Mouse (Mus musculus) kidney, postnatal 25 days (tissue): ENCODE measurements around the gene Socs2.

Source experiments
- DNase-seq, 2 experiments: peaks; one replicate each; pipeline ENCODE4 v3.0.0; 2021; ENCODE audit warnings: mixed read lengths in 2 of 2

Socs2 gene

DNA sequence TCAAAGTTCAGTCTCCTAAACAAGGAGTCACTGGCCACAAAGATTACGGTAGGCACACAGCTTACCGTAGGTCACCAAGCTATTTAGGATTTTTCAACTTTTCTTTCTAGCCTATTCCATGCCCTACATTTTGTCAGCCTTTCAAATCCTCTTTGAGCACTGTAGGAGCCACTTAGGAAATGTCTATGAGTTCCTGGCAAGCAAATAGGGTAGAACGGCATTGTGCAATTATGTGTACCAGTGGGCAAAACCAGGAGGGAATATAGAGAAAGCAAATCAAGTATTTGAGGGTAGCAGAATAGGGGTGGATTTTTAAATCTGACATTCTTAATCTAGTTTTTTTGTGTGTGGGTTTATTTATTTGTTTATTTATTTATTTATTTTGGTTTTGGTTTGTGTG, 2.7 kb upstream of the Socs2 start:
- DNase-seq = no peak

DNA sequence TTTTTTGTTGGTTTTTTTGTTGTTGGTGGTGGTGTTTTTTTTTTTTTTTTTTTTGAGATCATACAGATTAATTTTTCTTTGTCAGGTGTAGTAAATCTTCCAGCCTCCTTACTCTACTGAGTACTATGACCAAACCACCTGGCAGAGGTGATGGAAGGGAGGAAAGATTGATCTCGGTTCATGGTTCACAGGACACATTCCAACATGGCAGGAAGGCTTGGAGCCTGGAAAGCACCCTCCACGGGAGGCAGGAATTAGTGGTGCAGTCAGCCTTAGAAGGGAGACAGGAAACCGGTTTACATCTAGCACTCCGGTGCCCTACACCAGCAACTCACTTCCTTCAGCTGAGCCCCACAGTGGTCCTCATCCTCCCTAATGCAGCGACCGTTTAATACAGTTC, 1.7 kb upstream of the Socs2 start:
- peak; percentile 32 to 66 for DNase-seq

DNA sequence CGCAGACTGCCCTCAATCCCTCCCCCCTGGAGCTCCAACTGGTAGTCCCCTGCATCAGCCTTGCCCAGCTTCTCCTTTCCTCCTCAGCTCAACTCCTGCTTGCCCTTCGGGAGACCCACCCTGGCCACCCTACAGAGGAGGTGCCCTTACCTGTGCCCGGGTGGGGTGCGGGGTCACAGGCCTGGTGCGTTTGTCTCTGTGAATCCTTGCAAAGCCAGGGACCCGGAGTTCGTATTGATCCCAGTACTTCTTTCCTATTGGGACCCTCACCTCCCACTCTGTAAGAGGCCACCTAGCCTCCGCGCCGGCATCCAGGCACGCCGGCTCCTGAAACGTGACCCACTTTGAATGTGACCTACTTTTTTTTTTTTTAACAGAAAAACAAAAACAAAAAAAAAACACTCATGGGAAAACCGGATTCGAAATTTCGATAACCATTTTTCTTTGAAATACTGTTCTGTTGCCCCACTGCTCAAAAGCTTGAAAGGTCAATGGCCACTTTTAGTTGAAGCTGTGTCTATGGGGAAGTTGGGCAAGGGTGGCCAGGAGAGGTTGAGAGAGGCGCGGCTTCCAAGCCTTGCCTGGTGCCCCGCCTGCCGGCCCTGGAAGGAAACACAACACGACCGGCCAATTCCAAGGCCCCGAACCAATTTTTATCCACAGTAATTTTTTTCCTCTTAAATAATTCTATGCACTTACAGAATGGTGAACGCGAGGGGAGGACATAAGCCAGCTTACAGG, 686 bp upstream of the Socs2 start:
- DNase-seq = peak; percentile 85 to 86

DNA sequence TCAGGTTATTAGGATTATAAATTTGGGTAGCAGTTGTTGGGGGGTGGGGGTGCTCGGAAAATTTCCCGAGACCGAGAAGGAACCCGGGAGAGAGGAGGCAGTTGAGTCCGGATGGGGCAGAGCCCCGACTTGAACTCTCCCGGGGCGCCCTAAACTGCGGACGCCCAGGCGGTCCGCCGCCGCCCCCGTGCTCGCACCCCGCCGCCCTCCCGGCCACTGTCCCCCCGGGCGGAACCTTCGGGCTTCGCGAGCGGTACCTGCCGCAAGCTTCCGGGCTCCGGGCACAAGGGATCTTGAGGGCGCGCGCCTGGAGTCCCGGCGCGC, 657 bp downstream of the Socs2 start:
- DNase-seq = no peak

DNA sequence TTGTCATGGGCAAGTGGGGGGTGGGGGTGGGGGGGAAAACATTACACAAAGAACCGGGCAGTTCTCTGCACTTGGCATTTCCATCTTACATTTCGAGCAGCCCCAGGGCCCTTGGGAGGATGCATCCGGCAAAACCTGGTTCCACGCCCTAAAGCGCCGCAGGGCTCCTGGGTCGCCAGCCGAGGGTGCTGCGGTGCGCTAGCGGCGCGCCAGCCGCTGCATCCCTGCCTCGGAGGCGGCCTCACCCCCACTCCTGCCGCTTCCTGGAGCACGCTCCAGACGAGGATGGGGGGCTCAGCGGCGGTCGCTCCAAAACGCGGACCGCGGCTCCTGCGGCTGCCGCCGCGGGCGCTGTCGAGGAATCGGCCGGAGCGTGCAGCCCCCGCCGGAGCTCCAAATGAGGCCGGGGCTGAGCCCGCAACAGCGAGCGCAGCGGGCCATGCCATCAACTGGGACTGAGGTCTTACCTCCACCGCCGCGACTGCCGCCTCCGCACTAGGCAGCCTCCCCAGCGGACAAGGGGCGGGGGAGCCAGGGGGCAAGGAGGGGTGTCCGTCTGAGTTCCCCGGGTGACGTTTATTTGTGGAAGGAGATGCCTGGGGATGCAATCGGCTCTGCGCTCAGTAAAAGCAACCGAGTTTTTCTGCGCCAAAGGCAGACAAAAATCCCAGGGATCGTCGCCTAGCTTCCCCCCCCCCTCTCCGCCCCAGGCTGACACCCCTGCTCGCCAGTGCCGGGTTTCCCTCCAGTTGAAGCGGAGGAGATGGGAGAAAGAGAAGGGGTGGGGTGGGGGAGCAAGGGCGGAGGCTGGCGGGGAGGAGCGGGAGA, 1.2 kb downstream of the Socs2 start:
- DNase-seq = peak; percentile 56 to 74

DNA sequence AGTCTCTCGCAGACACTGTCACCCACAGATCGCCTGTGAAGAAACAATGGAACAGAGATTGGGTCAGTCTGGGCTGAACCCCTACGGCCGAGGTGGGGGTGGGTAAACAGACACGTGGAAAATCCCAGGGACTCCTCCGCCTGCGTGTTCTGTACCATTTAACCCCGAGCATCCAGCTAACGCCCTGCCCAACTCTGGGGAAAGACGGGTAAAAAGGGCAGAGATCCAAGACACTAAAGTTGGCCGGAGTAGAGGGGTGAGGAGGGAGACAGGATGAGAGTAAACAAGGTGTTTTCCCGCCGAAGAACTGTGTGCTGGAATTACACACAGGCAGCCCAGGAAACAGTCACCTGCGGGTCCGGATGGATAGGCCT, 1.8 kb downstream of the Socs2 start:
- DNase-seq = no peak

DNA sequence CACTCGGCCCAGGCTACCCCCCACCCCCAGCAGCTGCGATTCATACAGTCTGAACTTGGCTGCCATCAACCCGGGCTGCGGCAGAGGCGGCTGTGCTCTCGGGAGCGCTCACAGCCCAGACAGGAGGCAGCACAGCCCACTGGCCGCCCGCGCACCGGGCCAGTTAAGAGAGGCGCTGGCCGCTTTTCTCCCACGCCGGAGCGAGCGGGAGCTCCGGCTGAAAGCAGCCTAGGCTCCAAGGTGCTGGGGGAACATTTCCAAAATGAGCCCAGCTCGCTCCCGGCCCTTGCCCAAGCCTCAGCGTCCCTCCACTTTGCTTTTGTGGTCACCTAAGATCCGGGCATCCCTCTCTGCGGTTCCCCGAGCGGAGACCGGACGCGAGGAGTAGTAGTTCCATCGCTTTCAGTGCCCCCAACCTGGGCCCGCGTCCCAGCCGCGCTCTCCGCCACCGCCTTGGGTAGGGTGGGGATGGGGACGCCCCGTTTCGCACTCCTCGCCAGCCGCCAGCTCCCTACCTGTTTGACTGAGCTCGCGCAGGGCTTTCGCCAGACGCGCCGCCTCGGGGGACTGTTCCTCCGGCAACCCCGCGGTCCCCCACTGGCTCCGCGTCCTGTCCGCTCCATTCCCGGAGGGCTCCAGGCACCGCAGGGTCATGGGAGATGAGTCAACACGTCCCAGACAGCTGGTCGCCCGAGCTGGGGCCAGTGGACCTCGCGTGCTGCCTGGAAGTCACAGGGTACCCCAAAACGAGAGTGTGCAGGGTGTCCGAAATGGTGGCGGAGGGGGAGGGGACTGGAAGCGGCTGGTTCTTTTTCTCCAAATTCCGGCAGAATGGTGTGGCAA, 2.4 kb downstream of the Socs2 start:
- peak; percentile 59 to 78 for DNase-seq

DNA sequence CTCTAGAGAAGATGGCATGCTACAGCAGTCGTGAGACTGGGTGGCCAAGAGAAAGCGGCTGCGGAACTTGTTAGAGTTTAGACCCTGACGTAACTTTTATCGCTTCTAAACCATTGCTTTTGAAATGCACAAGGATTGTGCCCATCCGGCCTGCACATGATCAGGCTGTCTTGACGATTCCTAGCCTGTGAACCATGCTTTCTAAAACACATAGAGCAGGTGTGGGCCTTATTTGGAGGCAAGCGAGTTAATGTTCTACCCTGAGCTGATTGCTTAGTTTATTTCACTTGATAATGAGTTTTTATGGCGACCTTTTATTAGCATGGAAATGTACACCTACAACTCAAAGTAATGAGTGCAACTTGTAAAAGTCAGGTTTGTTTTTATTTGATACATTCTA, 5.8 kb downstream of the Socs2 start:
- no peak for DNase-seq

DNA sequence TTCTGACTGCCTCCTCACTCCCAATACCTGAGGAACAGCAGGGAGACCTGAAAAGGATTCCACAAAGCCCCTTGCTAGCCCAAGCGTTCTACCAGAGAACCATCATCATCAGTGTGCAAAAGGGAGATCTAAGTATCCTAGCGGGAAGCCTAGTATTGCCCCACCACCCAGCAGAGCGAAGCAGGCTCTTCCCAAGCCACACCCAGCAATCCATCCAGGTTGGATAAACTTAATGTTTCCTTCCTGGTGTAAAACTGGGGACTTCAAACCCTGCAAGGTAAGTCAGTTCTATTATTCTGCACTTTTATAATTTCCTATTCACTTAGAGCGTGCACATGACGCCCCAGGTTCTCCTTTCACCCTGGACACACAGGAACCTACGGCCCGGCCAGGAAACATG, 6.3 kb downstream of the Socs2 start:
- no peak for DNase-seq

DNA sequence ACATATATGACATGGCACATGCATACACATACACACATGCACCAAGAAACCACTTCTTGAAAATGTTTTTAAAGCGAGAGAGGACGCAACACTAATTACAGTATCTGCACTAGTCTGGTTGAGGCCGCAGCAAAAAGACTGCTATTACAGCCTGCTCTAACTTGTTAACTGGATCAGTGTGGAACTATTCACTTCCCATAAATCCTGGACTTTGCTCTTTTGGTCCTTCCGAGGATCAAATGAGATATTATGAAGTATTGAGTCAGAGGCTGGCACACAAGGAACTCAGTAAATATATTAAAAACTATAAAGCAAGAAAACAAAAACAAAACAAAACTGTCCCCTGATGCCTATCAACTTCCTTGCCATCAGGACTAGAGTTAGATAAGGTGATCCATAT, 6.8 kb downstream of the Socs2 start:
- DNase-seq = no peak

DNA sequence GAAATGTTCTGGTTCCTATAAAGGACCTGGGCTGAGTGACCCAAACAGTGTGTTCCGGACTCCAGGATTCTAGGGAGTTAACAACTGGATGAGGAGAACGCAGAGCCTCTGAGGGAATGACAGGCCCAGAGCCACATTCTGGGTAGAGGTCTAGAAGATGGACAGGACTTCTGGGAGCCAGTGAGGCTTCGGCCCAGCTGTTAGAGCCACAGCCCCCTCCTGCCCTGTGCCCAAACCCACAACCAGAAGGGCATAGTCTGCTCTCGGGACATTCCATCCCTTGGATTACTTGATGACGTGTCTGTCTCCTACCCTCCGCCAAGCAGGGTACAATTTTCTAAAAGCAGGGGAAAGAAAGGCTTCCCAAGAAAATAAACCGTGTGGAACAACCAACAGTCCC, 7.8 kb downstream of the Socs2 start:
- no peak for DNase-seq

DNA sequence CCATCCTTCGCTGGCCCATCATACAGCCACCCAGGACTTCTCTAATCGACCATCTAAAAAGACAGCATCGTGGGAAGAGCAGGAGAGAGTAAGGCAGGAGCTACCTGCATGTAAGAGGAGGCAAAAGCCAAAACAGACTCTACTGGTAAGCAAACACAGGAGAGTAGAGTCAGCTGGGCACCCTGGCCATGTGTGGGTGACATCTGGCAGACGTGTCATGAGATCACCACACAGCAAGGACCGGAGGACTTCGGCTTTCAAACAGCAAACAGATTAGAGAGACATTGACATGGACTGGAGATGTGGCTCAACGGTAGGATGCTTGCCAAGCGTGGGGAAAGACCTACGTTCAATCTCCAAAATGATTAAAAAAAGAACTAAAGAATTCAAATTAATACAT, 8.5 kb downstream of the Socs2 start:
- DNase-seq = no peak

DNA sequence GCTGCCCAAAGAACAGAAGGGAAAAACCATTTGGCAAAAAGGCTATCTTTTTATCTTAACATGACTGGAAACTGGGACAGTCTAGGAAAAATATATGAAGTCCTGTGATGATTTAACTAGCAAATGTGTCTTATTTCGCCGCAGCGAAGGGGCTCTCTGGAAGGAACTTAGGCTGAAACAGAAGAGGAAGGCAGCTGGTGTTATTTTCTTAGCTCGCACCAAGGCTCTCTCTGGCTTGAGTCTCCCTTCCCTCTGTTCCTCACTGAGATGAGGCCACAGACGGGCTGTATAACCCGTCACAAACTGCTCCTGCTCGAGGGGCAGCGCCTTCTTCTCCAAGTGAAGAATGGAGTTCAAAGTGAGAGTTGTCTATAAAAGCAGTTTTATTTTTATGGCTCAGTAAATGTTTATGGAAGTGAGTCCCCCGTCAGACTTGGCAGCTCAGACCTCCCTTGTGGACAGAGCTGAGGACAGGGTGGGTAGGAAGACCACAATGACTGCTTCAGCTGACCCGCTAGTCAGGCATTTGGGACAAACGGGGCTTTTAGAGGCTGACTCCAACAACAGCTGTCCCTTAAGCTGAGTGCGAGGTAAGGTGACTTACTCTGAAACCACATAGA, 9.3 kb downstream of the Socs2 start:
- no peak for DNase-seq

DNA sequence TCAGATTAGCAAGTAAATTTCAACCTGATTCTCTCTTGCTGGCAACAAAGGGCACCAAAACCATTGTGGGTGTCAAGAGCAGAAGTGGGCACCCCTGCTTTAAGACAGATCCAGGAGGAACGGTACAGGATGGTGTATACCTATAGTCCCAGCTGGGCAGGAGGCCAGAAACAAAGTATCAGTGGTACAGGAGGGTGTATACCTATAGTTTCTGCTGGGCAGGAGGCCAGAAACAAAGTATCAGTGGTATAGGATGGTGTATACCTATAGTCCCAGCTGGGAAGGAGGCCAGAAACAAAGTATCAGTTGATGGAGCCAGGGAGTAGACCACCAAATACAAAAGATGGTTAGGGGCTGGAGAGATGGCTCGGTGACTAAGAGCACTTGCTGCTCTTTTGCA, 12.2 kb downstream of the Socs2 start:
- no peak for DNase-seq

DNA sequence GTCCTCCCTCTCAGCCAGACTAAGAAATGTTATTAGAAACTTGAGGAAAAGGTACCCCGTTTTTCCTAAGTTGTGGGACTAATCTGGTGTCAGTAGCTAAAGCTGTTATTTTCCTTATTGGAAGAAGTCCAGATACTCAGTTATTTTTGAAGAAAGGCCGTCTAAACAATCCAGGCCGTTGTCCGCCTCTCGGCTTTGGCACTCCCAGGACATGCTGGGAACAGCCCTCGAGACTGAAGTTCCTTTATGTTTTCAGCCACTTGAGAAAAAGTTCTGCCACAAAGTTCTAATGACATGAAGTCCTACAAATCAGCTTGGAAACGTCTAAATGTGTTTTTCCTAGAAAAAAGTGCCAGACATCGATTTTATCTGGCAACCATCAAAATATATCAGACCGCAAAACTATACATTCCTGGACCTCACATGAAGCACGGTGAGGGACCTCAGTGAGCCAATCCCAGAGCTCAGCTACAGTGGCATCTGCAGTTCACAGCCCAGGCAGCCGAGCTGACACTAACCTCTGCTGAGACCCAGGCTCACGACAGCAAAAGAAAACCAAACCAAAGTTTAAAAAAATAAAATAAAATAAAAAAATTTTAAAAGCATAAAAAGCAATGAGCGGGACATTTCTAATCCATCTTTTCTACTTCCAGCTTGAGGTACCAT, 17.2 kb downstream of the Socs2 start:
- no peak for DNase-seq

DNA sequence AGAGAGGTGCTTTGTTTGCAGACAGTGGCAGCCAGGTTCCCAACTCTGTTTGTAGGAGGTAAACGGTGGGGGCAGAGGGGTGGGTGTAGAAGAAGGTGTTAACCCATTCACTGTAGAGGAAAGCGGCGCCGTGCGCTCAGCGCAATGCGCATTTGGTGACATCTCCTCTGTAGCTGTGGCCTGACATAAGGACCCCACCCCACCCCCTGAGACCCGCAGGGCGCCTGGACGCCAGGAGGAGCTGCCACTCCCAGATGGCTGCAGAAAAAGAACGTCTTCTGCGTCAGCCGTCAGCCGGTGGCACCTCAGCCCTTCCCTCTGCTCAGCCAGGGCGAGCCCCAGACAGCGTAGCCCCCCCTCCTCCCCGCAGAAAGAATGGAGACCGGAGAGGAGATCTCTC, 18.5 kb downstream of the Socs2 start:
- peak in 1 of 2 experiments; percentile 38 for DNase-seq

DNA sequence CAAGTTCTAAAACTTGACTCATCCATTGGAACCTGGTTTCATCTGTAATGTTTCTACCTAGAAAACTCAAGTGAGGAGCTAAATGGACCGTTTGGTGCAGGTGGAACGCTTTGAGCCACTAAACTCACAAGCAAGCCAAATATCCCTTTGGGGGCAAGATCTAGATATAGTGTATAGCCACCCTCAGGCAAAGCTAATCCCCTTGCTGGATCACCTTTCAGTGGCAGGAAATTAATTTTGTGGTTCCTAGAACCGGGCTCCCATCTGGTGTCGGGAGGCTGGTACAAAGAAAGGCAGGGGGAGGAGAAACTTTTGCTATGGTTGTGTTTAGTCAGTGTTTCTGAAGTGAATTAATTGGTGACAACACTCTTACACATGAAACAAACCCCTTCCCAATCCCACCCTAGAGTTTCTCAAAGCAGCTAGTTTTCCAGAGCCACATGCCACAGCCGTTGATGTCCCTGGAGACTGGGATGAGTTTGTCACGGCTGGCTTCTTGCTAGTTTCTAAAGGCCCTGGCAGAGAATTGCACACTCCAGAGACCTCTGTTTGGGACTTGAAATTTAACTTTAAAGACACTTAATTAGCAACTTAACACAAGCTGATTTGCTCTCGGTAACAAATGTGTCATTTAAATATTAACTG, 19.7 kb downstream of the Socs2 start:
- DNase-seq = no peak

DNA sequence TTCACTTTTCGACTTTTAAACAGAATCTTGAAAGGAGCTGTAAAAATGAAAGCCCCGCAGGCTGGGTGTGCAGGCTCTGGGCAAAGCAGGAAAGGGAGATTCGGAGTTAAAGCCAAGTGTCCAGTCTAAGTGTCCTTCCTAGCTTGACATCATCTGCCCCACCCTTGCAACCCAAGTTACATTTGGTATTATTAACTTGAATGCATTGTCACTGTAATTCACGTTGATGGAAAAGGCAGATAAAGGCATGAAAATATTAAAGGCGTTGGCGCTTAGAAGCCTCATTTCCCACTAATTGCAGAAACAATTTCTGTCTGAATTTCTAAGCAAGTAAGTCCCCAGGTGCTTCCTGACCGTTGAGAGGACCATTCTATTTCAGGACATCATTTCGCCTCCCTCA, 20.6 kb downstream of the Socs2 start:
- peak; percentile 24 to 52 for DNase-seq

DNA sequence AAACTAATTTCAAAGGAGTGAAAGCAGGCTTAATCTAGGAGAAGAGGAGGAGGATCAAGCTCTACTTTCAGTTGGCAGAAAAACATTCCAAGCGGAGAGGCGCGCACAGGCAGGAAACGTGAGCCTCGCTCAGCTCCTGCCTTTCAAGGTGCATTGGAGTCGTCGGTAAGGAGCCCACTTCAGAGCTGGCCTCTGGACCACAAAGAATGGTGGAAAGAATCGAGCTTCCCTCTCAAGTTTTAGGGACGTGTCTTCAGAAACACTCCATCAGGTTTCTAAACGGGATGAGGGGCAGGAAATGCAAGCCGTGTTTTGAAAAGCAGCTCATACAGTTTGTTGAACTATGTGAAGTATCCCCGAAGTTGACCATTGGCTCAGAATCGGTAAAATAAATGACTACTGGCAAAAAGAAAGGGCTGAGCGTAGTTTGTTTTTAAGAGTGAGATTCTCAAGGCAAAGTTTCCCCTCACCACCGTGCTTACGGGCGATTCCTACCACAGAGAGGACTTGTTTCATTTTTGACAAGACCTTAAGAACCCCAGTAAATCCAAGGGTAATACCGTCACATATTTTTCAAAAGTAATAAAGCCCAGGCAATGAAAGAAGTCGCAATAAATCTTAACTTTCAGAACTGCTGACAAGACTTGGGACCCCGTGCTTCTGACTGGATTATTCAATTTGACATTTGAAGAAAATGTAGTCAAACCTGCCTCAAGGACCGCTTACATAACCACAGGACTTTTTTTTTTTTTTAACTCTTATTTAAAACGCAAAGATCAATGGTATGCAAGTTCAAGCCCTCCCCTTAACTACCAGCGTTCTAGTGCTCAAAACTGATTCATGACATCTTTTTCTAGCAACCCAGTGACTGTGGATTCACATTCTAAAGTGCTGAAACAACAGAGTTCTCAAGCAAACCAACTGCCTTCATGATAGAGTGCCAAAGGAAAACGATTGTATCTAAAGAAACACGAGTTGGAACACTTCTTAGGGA, 21.9 kb downstream of the Socs2 start:
- DNase-seq = no peak

DNA sequence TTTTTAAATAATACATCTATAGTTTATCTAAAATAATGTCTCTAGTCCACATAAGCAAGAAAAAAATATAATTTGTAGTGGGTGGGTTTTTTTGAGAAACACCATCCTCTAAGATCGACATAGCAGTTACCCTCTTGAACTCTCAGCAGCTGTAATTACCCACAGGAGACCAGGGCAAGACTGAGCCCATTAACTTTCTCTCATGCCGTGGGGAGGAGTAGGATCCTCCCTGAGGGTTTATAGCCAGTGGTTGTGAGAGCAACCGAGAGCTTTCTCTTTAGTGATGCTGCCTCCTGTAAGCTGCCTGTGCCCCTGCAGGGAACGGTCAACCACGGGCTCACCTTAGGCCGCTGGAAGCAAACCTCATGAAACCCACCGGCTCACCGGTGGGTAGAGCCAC, 24.9 kb downstream of the Socs2 start:
- DNase-seq = no peak

DNA sequence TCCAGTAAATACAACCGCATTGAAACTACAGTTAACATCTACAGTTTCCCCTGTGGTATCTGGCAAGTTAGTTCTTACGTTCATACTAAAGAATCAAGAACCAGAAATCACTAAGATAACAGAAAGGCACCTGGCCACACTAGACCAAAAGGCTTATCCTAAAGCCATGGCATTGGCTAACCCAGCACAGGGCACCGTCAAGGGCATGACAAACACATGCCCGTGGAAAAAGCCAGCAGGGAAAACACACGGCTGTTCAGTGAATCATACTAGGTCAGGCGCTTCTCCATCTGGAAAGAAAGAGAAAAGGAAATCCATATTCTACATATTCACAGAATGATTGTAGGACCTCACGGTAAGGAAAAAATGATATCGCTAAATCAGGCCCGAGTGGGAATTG, 26.1 kb downstream of the Socs2 start:
- DNase-seq = no peak
